Mouse (Mus musculus): ENCODE measurements at regions not wholly inside any gene's neighbourhood (a gene's known extent, or its start where the extent isn't known, plus 50 kb on each side); places are given as distances from the start of the nearest gene placed in this dataset.

GRCm38 (mm10) chr6:143380490-143380889 is 213.5 kb downstream of the Etnk1 start:
- Histone ChIP-seq H3K27ac (ENCODE audit: low read depth, low read length) (no peak overlapping the region), H3K4me1 (ENCODE audit: control insufficient read depth, insufficient read depth, low read length) (no peaks in the 10 kb centered on the region), H3K9me3 (ENCODE audit: control insufficient read depth, low read length) (no peaks in the 10 kb centered on the region), H3K9ac (replicated peaks; ENCODE audit: low read depth, low read length) (no peak overlapping the region), H3K27me3 (ENCODE audit: control insufficient read depth, insufficient read depth, low read length) (no peaks in the 10 kb centered on the region), H3K36me3 (ENCODE audit: control insufficient read depth, insufficient read depth, low read length) (no peaks in the 10 kb centered on the region), H3K4me2 (ENCODE audit: low read depth, low read length) (no peak overlapping the region), H3K4me3 (ENCODE audit: low read depth, low read length) (no peak overlapping the region)
- no peak for ATAC-seq (ENCODE audit: low read depth)
- 95% methylated on average over 3 of the region's 3 CpGs for WGBS

GRCm38 (mm10) chr6:143386597-143387450 is 219.8 kb downstream of the Etnk1 start:
- Histone ChIP-seq H3K9ac (replicated peaks; ENCODE audit: low read depth, low read length) (no peak overlapping the region), H3K4me3 (ENCODE audit: low read depth, low read length) (no peak overlapping the region), H3K27ac (ENCODE audit: low read depth, low read length) (no peak overlapping the region), H3K9me3 (ENCODE audit: control insufficient read depth, low read length) (no peaks in the 10 kb centered on the region), H3K27me3 (ENCODE audit: control insufficient read depth, insufficient read depth, low read length) (no peaks in the 10 kb centered on the region), H3K4me2 (ENCODE audit: low read depth, low read length) (no peak overlapping the region), H3K36me3 (ENCODE audit: control insufficient read depth, insufficient read depth, low read length) (no peaks in the 10 kb centered on the region), H3K4me1 (ENCODE audit: control insufficient read depth, insufficient read depth, low read length) (no peaks in the 10 kb centered on the region)
- WGBS, result 93% methylated on average over 16 of the region's 16 CpGs
- ATAC-seq (ENCODE audit: low read depth), result no peak; the same call in 1 of the 2 replicates

- no peak overlapping the region for H3K9ac ChIP-seq (replicated peaks; ENCODE audit: low read depth, low read length)
- no peak for ATAC-seq (ENCODE audit: low read depth)
- no peaks in the 10 kb centered on the region for H3K27me3 ChIP-seq (ENCODE audit: control insufficient read depth, insufficient read depth, low read length)
- 69% methylated on average over 10 of the region's 10 CpGs for WGBS
- no peaks in the 10 kb centered on the region for H3K9me3 ChIP-seq (ENCODE audit: control insufficient read depth, low read length)
- H3K36me3 ChIP-seq (ENCODE audit: control insufficient read depth, insufficient read depth, low read length), result no peaks in the 10 kb centered on the region
- no peak overlapping the region for H3K4me2 ChIP-seq (ENCODE audit: low read depth, low read length)
- no peak overlapping the region for H3K4me3 ChIP-seq (ENCODE audit: low read depth, low read length)
- H3K4me1 ChIP-seq (ENCODE audit: control insufficient read depth, insufficient read depth, low read length), result no peaks in the 10 kb centered on the region
- no peak overlapping the region for H3K27ac ChIP-seq (ENCODE audit: low read depth, low read length)
Observed at GRCm38 (mm10) chr6:143393543-143394207, 226.7 kb downstream of the Etnk1 start.

- Histone ChIP-seq H3K27me3 (ENCODE audit: control insufficient read depth, insufficient read depth, low read length) (no peaks in the 10 kb centered on the region), H3K4me1 (ENCODE audit: control insufficient read depth, insufficient read depth, low read length) (no peaks in the 10 kb centered on the region), H3K4me2 (ENCODE audit: low read depth, low read length) (no peak overlapping the region), H3K9ac (replicated peaks; ENCODE audit: low read depth, low read length) (no peak overlapping the region), H3K27ac (ENCODE audit: low read depth, low read length) (no peak overlapping the region), H3K9me3 (ENCODE audit: control insufficient read depth, low read length) (no peaks in the 10 kb centered on the region), H3K36me3 (ENCODE audit: control insufficient read depth, insufficient read depth, low read length) (no peaks in the 10 kb centered on the region), H3K4me3 (ENCODE audit: low read depth, low read length) (no peak overlapping the region)
- no peak for ATAC-seq (ENCODE audit: low read depth)
- 80% methylated on average over 15 of the region's 15 CpGs for WGBS
Observed at GRCm38 (mm10) chr6:143394377-143394776, 227.4 kb downstream of the Etnk1 start.

GRCm38 (mm10) chr6:143401436-143401835 is 234.4 kb downstream of the Etnk1 start:
- WGBS, result 20% methylated on average over 8 of the region's 8 CpGs
- H3K9ac ChIP-seq (replicated peaks; ENCODE audit: low read depth, low read length), result no peak overlapping the region
- no peaks in the 10 kb centered on the region for H3K27me3 ChIP-seq (ENCODE audit: control insufficient read depth, insufficient read depth, low read length)
- H3K4me3 ChIP-seq (ENCODE audit: low read depth, low read length), result no peak overlapping the region
- H3K9me3 ChIP-seq (ENCODE audit: control insufficient read depth, low read length), result no peaks in the 10 kb centered on the region
- H3K4me2 ChIP-seq (ENCODE audit: low read depth, low read length), result no peak overlapping the region
- no peaks in the 10 kb centered on the region for H3K4me1 ChIP-seq (ENCODE audit: control insufficient read depth, insufficient read depth, low read length)
- no peaks in the 10 kb centered on the region for H3K36me3 ChIP-seq (ENCODE audit: control insufficient read depth, insufficient read depth, low read length)
- H3K27ac ChIP-seq (ENCODE audit: low read depth, low read length), result no peak overlapping the region
- no peak for ATAC-seq (ENCODE audit: low read depth)

- H3K9ac ChIP-seq (replicated peaks; ENCODE audit: low read depth, low read length), result no peak overlapping the region
- H3K4me1 ChIP-seq (ENCODE audit: control insufficient read depth, insufficient read depth, low read length), result no peaks in the 10 kb centered on the region
- H3K4me3 ChIP-seq (ENCODE audit: low read depth, low read length), result no peak overlapping the region
- H3K27me3 ChIP-seq (ENCODE audit: control insufficient read depth, insufficient read depth, low read length), result no peaks in the 10 kb centered on the region
- no peak overlapping the region for H3K27ac ChIP-seq (ENCODE audit: low read depth, low read length)
- no peaks in the 10 kb centered on the region for H3K36me3 ChIP-seq (ENCODE audit: control insufficient read depth, insufficient read depth, low read length)
- no peak overlapping the region for H3K4me2 ChIP-seq (ENCODE audit: low read depth, low read length)
- 84% methylated on average over 7 of the region's 7 CpGs for WGBS
- ATAC-seq (ENCODE audit: low read depth), result no peak
- no peaks in the 10 kb centered on the region for H3K9me3 ChIP-seq (ENCODE audit: control insufficient read depth, low read length)
Observed at GRCm38 (mm10) chr6:143401921-143402320, 234.9 kb downstream of the Etnk1 start.

- WGBS, result 85% methylated on average over 7 of the region's 7 CpGs
- Histone ChIP-seq H3K27me3 (ENCODE audit: control insufficient read depth, insufficient read depth, low read length) (no peaks in the 10 kb centered on the region), H3K4me1 (ENCODE audit: control insufficient read depth, insufficient read depth, low read length) (no peaks in the 10 kb centered on the region), H3K4me2 (ENCODE audit: low read depth, low read length) (no peak overlapping the region), H3K36me3 (ENCODE audit: control insufficient read depth, insufficient read depth, low read length) (no peaks in the 10 kb centered on the region), H3K4me3 (ENCODE audit: low read depth, low read length) (no peak overlapping the region), H3K27ac (ENCODE audit: low read depth, low read length) (no peak overlapping the region), H3K9me3 (ENCODE audit: control insufficient read depth, low read length) (no peaks in the 10 kb centered on the region), H3K9ac (replicated peaks; ENCODE audit: low read depth, low read length) (no peak overlapping the region)
- ATAC-seq (ENCODE audit: low read depth), result no peak
Observed at GRCm38 (mm10) chr6:143402766-143403165, 235.7 kb downstream of the Etnk1 start.

GRCm38 (mm10) chr6:143404521-143404920 is 237.5 kb downstream of the Etnk1 start:
- H3K9me3 ChIP-seq (ENCODE audit: control insufficient read depth, low read length), result no peaks in the 10 kb centered on the region
- H3K4me1 ChIP-seq (ENCODE audit: control insufficient read depth, insufficient read depth, low read length), result no peaks in the 10 kb centered on the region
- no peaks in the 10 kb centered on the region for H3K36me3 ChIP-seq (ENCODE audit: control insufficient read depth, insufficient read depth, low read length)
- H3K9ac ChIP-seq (replicated peaks; ENCODE audit: low read depth, low read length), result no peak overlapping the region
- WGBS, result 86% methylated on average over 4 of the region's 4 CpGs
- H3K4me2 ChIP-seq (ENCODE audit: low read depth, low read length), result no peak overlapping the region
- H3K4me3 ChIP-seq (ENCODE audit: low read depth, low read length), result no peak overlapping the region
- no peaks in the 10 kb centered on the region for H3K27me3 ChIP-seq (ENCODE audit: control insufficient read depth, insufficient read depth, low read length)
- no peak overlapping the region for H3K27ac ChIP-seq (ENCODE audit: low read depth, low read length)
- no peak for ATAC-seq (ENCODE audit: low read depth)

- no peaks in the 10 kb centered on the region for H3K4me1 ChIP-seq (ENCODE audit: control insufficient read depth, insufficient read depth, low read length)
- H3K9me3 ChIP-seq (ENCODE audit: control insufficient read depth, low read length), result no peaks in the 10 kb centered on the region
- WGBS, result 93% methylated on average over 5 of the region's 5 CpGs
- no peak overlapping the region for H3K4me3 ChIP-seq (ENCODE audit: low read depth, low read length)
- no peak overlapping the region for H3K4me2 ChIP-seq (ENCODE audit: low read depth, low read length)
- H3K27ac ChIP-seq (ENCODE audit: low read depth, low read length), result no peak overlapping the region
- ATAC-seq (ENCODE audit: low read depth), result no peak
- no peak overlapping the region for H3K9ac ChIP-seq (replicated peaks; ENCODE audit: low read depth, low read length)
- H3K27me3 ChIP-seq (ENCODE audit: control insufficient read depth, insufficient read depth, low read length), result no peaks in the 10 kb centered on the region
- no peaks in the 10 kb centered on the region for H3K36me3 ChIP-seq (ENCODE audit: control insufficient read depth, insufficient read depth, low read length)
Observed at GRCm38 (mm10) chr6:143412056-143412455, 245.0 kb downstream of the Etnk1 start.
